Mouse (Mus musculus) thymus, postnatal 4 days (tissue): ENCODE data around the gene Rnf212b.

ENCODE experiments used
- DNase-seq: peaks from one replicate; pipeline ENCODE4 v3.0.0; 2021

Rnf212b gene

GRCm38 (mm10) chr14:54875844-54876538 is 62.0 kb downstream of the Rnf212b start:
- DNase-seq: no peak

- DNase-seq: peak; percentile 86
Observed at GRCm38 (mm10) chr14:54876539-54877047, 62.7 kb downstream of the Rnf212b start.

- DNase-seq: peak; percentile 74
Observed at GRCm38 (mm10) chr14:54877048-54877715, 63.2 kb downstream of the Rnf212b start, which contains the start of gene Ppp1r3e. Gene Ppp1r3e, minus strand, starts transcription at chr14:54877550.

GRCm38 (mm10) chr14:54883154-54884021 is 69.4 kb downstream of the Rnf212b start, which contains the start of the genes Bcl2l2 and Gm20521:
Gene Bcl2l2, plus strand, starts transcription at chr14:54883377.
Gene Gm20521, plus strand, starts transcription at chr14:54883441.
- peak; percentile 56 for DNase-seq

GRCm38 (mm10) chr14:54884022-54884712 is 70.2 kb downstream of the Rnf212b start:
- DNase-seq: peak; percentile 27

GRCm38 (mm10) chr14:54885309-54885708 is 71.4 kb downstream of the Rnf212b start:
- no peak for DNase-seq

- DNase-seq: no peak
Observed at GRCm38 (mm10) chr14:54892200-54892599, 78.3 kb downstream of the Rnf212b start, which contains the start of gene Pabpn1. Gene Pabpn1, plus strand, starts transcription at chr14:54892500.

- peak; percentile 94 for DNase-seq
Observed at GRCm38 (mm10) chr14:54893651-54894181, 79.8 kb downstream of the Rnf212b start.

- no peak for DNase-seq
Observed at GRCm38 (mm10) chr14:54894296-54895151, 80.6 kb downstream of the Rnf212b start.

- DNase-seq: no peak
Observed at GRCm38 (mm10) chr14:54897445-54897844, 83.5 kb downstream of the Rnf212b start.

- DNase-seq: peak; percentile 63
Observed at GRCm38 (mm10) chr14:54900383-54900782, 86.4 kb downstream of the Rnf212b start.

GRCm38 (mm10) chr14:54903641-54904040 is 89.7 kb downstream of the Rnf212b start:
- DNase-seq: no peak
